Mouse (Mus musculus) CH12.LX (cell line): ENCODE results near the gene Tekt2. TPM values are rescaled to one million over a fixed set of nuclear protein-coding genes. Genes with fewer than 3 reads are reported as not detected.

Experiments
- DNase-seq: peaks from one replicate; pipeline ENCODE4 v3.0.0-alpha.2; 2013; ENCODE audit errors: extremely low read depth
- H3K27ac ChIP-seq: 2 replicates; pipeline ENCODE4 v1.5.1; 2012; ENCODE audit warnings: low read depth, mild to moderate bottlenecking, control low read depth, moderate library complexity; ENCODE audit not compliant: insufficient read depth
- H3K27me3 ChIP-seq: replicated peaks from 2 replicates; pipeline ENCODE3; 2012; ENCODE audit warnings: inconsistent platforms
- H3K36me3 ChIP-seq, 2 experiments: replicated peaks in 1 of 2; 2 replicates each; pipeline versions ENCODE3 to v1.6.1; 2012; ENCODE audit warnings: inconsistent platforms in 1 of 2, low read length in 1 of 2, mild to moderate bottlenecking in 1 of 2, mixed read lengths in 1 of 2, moderate library complexity in 1 of 2; ENCODE audit not compliant: control insufficient read depth in 1 of 2, insufficient read depth in 1 of 2
- H3K4me1 ChIP-seq, 2 experiments: 2 replicates each; pipeline ENCODE4 v1.6.1; 2012; ENCODE audit warnings: inconsistent platforms in 1 of 2, moderate library complexity in 1 of 2; ENCODE audit not compliant: insufficient read depth in 2 of 2, control insufficient read depth in 1 of 2
- H3K4me2 ChIP-seq: 2 replicates; pipeline ENCODE4 v1.6.1; 2012; ENCODE audit warnings: low read depth, mild to moderate bottlenecking, control low read depth; ENCODE audit not compliant: poor library complexity, insufficient read depth, severe bottlenecking
- H3K4me3 ChIP-seq, 3 experiments: fragments of 150-350 bp in 1 of 3; sonication (generic) in 1 of 3; replicated peaks in 1 of 3; 2 replicates each; pipeline versions ENCODE3 to v1.5.1; 2011 to 2012; ENCODE audit warnings: low read depth in 2 of 3, low read length in 2 of 3, mild to moderate bottlenecking in 2 of 3, moderate library complexity in 2 of 3, control low read depth in 1 of 3, improper control_type of control experiment in 1 of 3, inconsistent platforms in 1 of 3, mixed read lengths in 1 of 3; ENCODE audit not compliant: poor library complexity in 1 of 3
- H3K79me2 ChIP-seq: replicated peaks from 2 replicates; pipeline ENCODE4 v1.6.1; 2012; ENCODE audit warnings: mild to moderate bottlenecking, moderate library complexity; ENCODE audit not compliant: control insufficient read depth, poor library complexity, insufficient read depth, severe bottlenecking; ENCODE audit errors: extremely low read depth
- H3K9ac ChIP-seq: 2 replicates; pipeline ENCODE4 v1.6.1; 2012; ENCODE audit warnings: low read depth, mild to moderate bottlenecking, control low read depth, moderate library complexity; ENCODE audit not compliant: insufficient read depth
- H3K9me3 ChIP-seq: replicated peaks from 2 replicates; pipeline ENCODE3; 2012; ENCODE audit warnings: low read length, inconsistent platforms, mixed read lengths
- BHLHE40 ChIP-seq: IDR thresholded peaks from 2 replicates; pipeline ENCODE4 v1.6.1; 2011; ENCODE audit warnings: mild to moderate bottlenecking, low read depth, low read length, improper control_type of control experiment
- CHD1 ChIP-seq: IDR thresholded peaks from 2 replicates; pipeline ENCODE4 v1.6.1; 2012; ENCODE audit warnings: low read depth, low read length, improper control_type of control experiment, inconsistent platforms
- CTCF ChIP-seq, 2 experiments: IDR thresholded peaks in 1 of 2; conservative IDR thresholded peaks in 1 of 2; 2 replicates each; pipeline ENCODE4 v1.5.1; 2011 to 2012; ENCODE audit warnings: low read depth in 2 of 2, low read length in 2 of 2, improper control_type of control experiment in 1 of 2, inconsistent platforms in 1 of 2, mild to moderate bottlenecking in 1 of 2, moderate library complexity in 1 of 2
- E2F4 ChIP-seq: IDR thresholded peaks from 2 replicates; pipeline ENCODE4 v1.6.1; 2011; ENCODE audit warnings: low read depth, low read length, improper control_type of control experiment; ENCODE audit not compliant: insufficient replicate concordance
- ELF1 ChIP-seq: IDR thresholded peaks from 2 replicates; pipeline ENCODE4 v1.6.1; 2014; ENCODE audit warnings: low read depth, mild to moderate bottlenecking, inconsistent platforms, low read length, improper control_type of control experiment
- HCFC1 ChIP-seq: IDR thresholded peaks from 2 replicates; pipeline ENCODE4 v1.6.1; 2012; ENCODE audit warnings: low read depth, mild to moderate bottlenecking, inconsistent platforms, low read length, improper control_type of control experiment
- IRF4 ChIP-seq: IDR thresholded peaks from 2 replicates; pipeline ENCODE4 v1.6.1; 2014; ENCODE audit warnings: low read depth, mild to moderate bottlenecking, inconsistent platforms, low read length, improper control_type of control experiment
- JUN ChIP-seq: IDR thresholded peaks from 2 replicates; pipeline ENCODE4 v1.6.1; 2011; ENCODE audit warnings: low read depth, mild to moderate bottlenecking, low read length, improper control_type of control experiment, moderate library complexity; ENCODE audit not compliant: insufficient read depth
- JUND ChIP-seq: conservative IDR thresholded peaks from 2 replicates; pipeline ENCODE4 v1.6.1; 2011; ENCODE audit warnings: low read depth, low read length, improper control_type of control experiment
- KAT2A ChIP-seq: IDR thresholded peaks from 2 replicates; pipeline ENCODE4 v1.6.1; 2012; ENCODE audit warnings: low read length, improper control_type of control experiment, inconsistent platforms; ENCODE audit not compliant: insufficient replicate concordance
- MAFK ChIP-seq: IDR thresholded peaks from 2 replicates; pipeline ENCODE4 v1.6.1; 2011; ENCODE audit warnings: low read length, improper control_type of control experiment; ENCODE audit not compliant: insufficient replicate concordance
- MAX ChIP-seq: IDR thresholded peaks from 2 replicates; pipeline ENCODE4 v1.6.1; 2011; ENCODE audit warnings: low read length, improper control_type of control experiment
- MAZ ChIP-seq: IDR thresholded peaks from 2 replicates; pipeline ENCODE4 v1.6.1; 2012; ENCODE audit warnings: low read depth, mild to moderate bottlenecking, inconsistent platforms, low read length, improper control_type of control experiment, moderate library complexity
- MEF2A ChIP-seq: IDR thresholded peaks from 2 replicates; pipeline ENCODE4 v1.6.1; 2014; ENCODE audit warnings: low read depth, mild to moderate bottlenecking, inconsistent platforms, low read length, improper control_type of control experiment, borderline replicate concordance
- MYC ChIP-seq: IDR thresholded peaks from 2 replicates; pipeline ENCODE4 v1.6.1; 2011; ENCODE audit warnings: low read depth, mild to moderate bottlenecking, improper control_type of control experiment, low read length
- NELFE ChIP-seq: IDR thresholded peaks from 2 replicates; pipeline ENCODE4 v1.6.1; 2011; ENCODE audit warnings: low read depth, low read length, improper control_type of control experiment
- NRF1 ChIP-seq: IDR thresholded peaks from 2 replicates; pipeline ENCODE4 v1.6.1; 2014; ENCODE audit warnings: low read depth, mild to moderate bottlenecking, inconsistent platforms, low read length, improper control_type of control experiment, moderate library complexity
- PAX5 ChIP-seq: IDR thresholded peaks from 2 replicates; pipeline ENCODE4 v1.6.1; 2012; ENCODE audit warnings: low read length, inconsistent platforms, mixed read lengths
- RAD21 ChIP-seq: IDR thresholded peaks from 2 replicates; pipeline ENCODE4 v1.6.1; 2011; ENCODE audit warnings: low read depth, mild to moderate bottlenecking, low read length, improper control_type of control experiment, moderate library complexity
- SMC3 ChIP-seq: IDR thresholded peaks from 2 replicates; pipeline ENCODE4 v1.6.1; 2011; ENCODE audit warnings: low read depth, low read length, improper control_type of control experiment
- TBP ChIP-seq: conservative IDR thresholded peaks from 2 replicates; pipeline ENCODE4 v1.6.1; 2011; ENCODE audit warnings: low read depth, low read length, improper control_type of control experiment
- USF1 ChIP-seq: IDR thresholded peaks from 2 replicates; pipeline ENCODE4 v1.6.1; 2014; ENCODE audit warnings: low read depth, mild to moderate bottlenecking, inconsistent platforms, low read length, improper control_type of control experiment
- ZC3H11A ChIP-seq: IDR thresholded peaks from 2 replicates; pipeline ENCODE4 v1.6.1; 2012; ENCODE audit warnings: low read depth, mild to moderate bottlenecking, inconsistent platforms, low read length, improper control_type of control experiment
- ZKSCAN1 ChIP-seq: IDR thresholded peaks from 2 replicates; pipeline ENCODE4 v1.6.1; 2012; ENCODE audit warnings: low read depth, inconsistent platforms, low read length, improper control_type of control experiment, borderline replicate concordance
- ZMIZ1 ChIP-seq: IDR thresholded peaks from 2 replicates; pipeline ENCODE4 v1.6.1; 2012; ENCODE audit warnings: low read depth, mild to moderate bottlenecking, inconsistent platforms, low read length, improper control_type of control experiment
- ZNF384 ChIP-seq: IDR thresholded peaks from 2 replicates; pipeline ENCODE4 v1.6.1; 2012; ENCODE audit warnings: low read depth, low read length, improper control_type of control experiment, inconsistent platforms
- dilution Hi-C: fragments of 300-500 bp; cut with MboI; formaldehyde crosslinking; loops from 2 replicates; pipeline ENCODE4 v1.14.3; 2020; ENCODE audit warnings: low sequenced_read_pairs; ENCODE audit not compliant: extremely low pct_unique_long_range_greater_than_20kb, extremely low pct_ligation_motif_present
- in situ Hi-C: fragments of 300-500 bp; cut with MboI; formaldehyde crosslinking; loops from 3 replicates; pipeline ENCODE4 v1.14.3; 2019; ENCODE audit warnings: low sequenced_read_pairs, low pct_ligation_motif_present, low pct_unique_long_range_greater_than_20kb, mixed read lengths
- polyA plus RNA-seq: library from polyadenylated mRNA; unstranded; fragments of >175 nt; gene quantifications from 2 replicates; pipeline ENCODE4 v1.2.1, GENCODE M21; 2012; ENCODE audit warnings: low read depth; ENCODE audit not compliant: insufficient read length
- total RNA-seq, 2 experiments: library from RNA; depleted of rRNA; stranded (reverse); fragments of 300-350 nt in 1 of 2; fragments of >200 nt in 1 of 2; gene quantifications; 2 replicates each; pipeline ENCODE4 v1.2.3; 2012 to 2014

Gene Tekt2
- total and polyA plus RNA-seq, 3 experiments: 0.08 to 0.24 TPM; not detected in 1

GRCm38 (mm10) chr4:126332358-126332757 is 6.9 kb upstream of the Tekt2 start:
- peaks cover 3 to 23% of the 10 kb centered on the region in 2 experiments for H3K36me3 ChIP-seq
- H3K4me3 ChIP-seq: no peak overlapping the region
- no peak for TF ChIP-seq MAZ
- TF ChIP-seq HCFC1: no peak
- no peak for TF ChIP-seq ZMIZ1
- peak; percentile 91 for TF ChIP-seq MYC
- TF ChIP-seq SMC3: peak; percentile 35; the same call in 1 of the 2 replicates
- no peak for TF ChIP-seq JUN
- no peak for TF ChIP-seq NRF1
- TF ChIP-seq KAT2A: no peak
- TF ChIP-seq RAD21: peak; percentile 56
- TF ChIP-seq MAX: no peak; the same call in 1 of the 2 replicates
- TF ChIP-seq CHD1: no peak
- TF ChIP-seq BHLHE40: no peak
- TF ChIP-seq MEF2A: no peak
- no peak for TF ChIP-seq MAFK
- no peak for TF ChIP-seq ZNF384
- no peak for TF ChIP-seq PAX5
- no peak for TF ChIP-seq TBP
- no peak for TF ChIP-seq ZKSCAN1
- no peak for TF ChIP-seq USF1
- TF ChIP-seq IRF4: no peak
- no peak for TF ChIP-seq NELFE
- no peak for TF ChIP-seq ELF1
- peak; percentile 43 to 69; a peak in 3 of 4 replicates for TF ChIP-seq CTCF (conservative IDR thresholded peaks at IDR 0.05 in 1 of 2, IDR thresholded peaks at IDR 0.05 in 1 of 2; ENCODE audit: low read depth in 2 of 2, low read length in 2 of 2)
- no peak for TF ChIP-seq ZC3H11A
- no peak for TF ChIP-seq E2F4
- no peak for TF ChIP-seq JUND
- dilution Hi-C loops: no loop called here
- H3K27ac ChIP-seq: no peak overlapping the region
- no peak overlapping the region for H3K9ac ChIP-seq
- H3K79me2 ChIP-seq: no peaks in the 10 kb centered on the region
- no peaks in the 10 kb centered on the region for H3K9me3 ChIP-seq
- in situ Hi-C loops: loop anchor here (10.0 kb wide), 1 partner anchor 132 kb away; the partner anchor contains the start of gene Ago1
- H3K4me1 ChIP-seq: peaks cover 0 to 34% of the 10 kb centered on the region in 2 experiments; a peak in 2 of 4 replicates
- peak; percentile 52 for DNase-seq
- H3K4me2 ChIP-seq: no peak overlapping the region
- no peaks in the 10 kb centered on the region for H3K27me3 ChIP-seq
